Mouse (Mus musculus): ENCODE results near the gene Tmem252.

DNA sequence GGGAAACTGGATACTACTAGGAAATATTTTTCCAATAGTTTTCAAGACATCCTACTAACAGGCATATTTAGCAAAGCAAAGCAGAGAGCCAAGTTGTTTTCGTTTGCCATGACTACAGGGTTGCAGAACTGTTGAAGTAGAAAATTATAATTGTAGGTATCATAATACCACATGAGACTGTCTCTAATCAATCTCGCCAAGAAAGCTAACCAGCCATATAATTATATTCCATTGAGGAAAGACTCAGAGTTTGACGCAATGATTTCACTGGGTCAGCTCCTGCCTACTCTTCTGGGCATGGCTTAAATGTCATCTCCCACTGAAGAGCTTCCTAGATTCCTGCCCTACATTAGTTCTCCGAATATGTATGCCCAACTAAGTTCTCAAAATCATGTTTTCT is 45.7 kb downstream of the Tmem252 start:
- TF ChIP-seq UBTF (IDR thresholded peaks at IDR 0.05; ENCODE audit: borderline replicate concordance, insufficient read depth, low read depth, low read length) (no peak), MYB (IDR thresholded peaks at IDR 0.05; ENCODE audit: low read depth, low read length) (no peak)
